Mouse (Mus musculus) myocyte (in vitro differentiated cells): ENCODE measurements at regions not wholly inside any gene's neighbourhood (a gene's known extent, or its start where the extent isn't known, plus 50 kb on each side); places are given as distances from the start of the nearest gene placed in this dataset.

Experiments used
- H3K27me3 ChIP-seq: one replicate; pipeline ENCODE4 v1.6.1; 2011; ENCODE audit not compliant: control insufficient read depth, insufficient read depth, insufficient read length
- H3K36me3 ChIP-seq: one replicate; pipeline ENCODE4 v1.6.1; 2011; ENCODE audit not compliant: control insufficient read depth, insufficient read depth
- H3K4me2 ChIP-seq: one replicate; pipeline ENCODE4 v1.6.1; 2011; ENCODE audit warnings: low read depth, control low read depth
- H3K4me3 ChIP-seq: one replicate; pipeline ENCODE4 v1.5.1; 2011; ENCODE audit warnings: mild to moderate bottlenecking, control low read depth, moderate library complexity
- H3K79me2 ChIP-seq: one replicate; pipeline ENCODE4 v1.6.1; 2011; ENCODE audit not compliant: control insufficient read depth, insufficient read depth
- H3ac ChIP-seq: one replicate; pipeline ENCODE4 v1.6.1; 2011; ENCODE audit not compliant: control insufficient read depth, insufficient read length
- CEBPB ChIP-seq: IDR thresholded peaks from 2 replicates; pipeline ENCODE4 v1.6.1; 2011; ENCODE audit warnings: mild to moderate bottlenecking, moderate library complexity; ENCODE audit not compliant: poor library complexity, insufficient read depth, severe bottlenecking
- E2F4 ChIP-seq: IDR thresholded peaks from one replicate; pipeline ENCODE4 v1.6.1; 2011; ENCODE audit warnings: mild to moderate bottlenecking, control low read depth, moderate library complexity; ENCODE audit not compliant: insufficient read depth
- MAX ChIP-seq: IDR thresholded peaks from one replicate; pipeline ENCODE4 v1.6.1; 2011; ENCODE audit warnings: low read depth, mild to moderate bottlenecking, control low read depth
- MYOD1 ChIP-seq, 3 experiments: IDR thresholded peaks; one replicate each; pipeline ENCODE4 v1.6.1; 2011; ENCODE audit warnings: control low read depth in 2 of 3, low read depth in 2 of 3, mild to moderate bottlenecking in 2 of 3, moderate library complexity in 1 of 3; ENCODE audit not compliant: insufficient read length in 2 of 3, control insufficient read depth in 1 of 3
- MYOG ChIP-seq, 3 experiments: IDR thresholded peaks; one replicate each; pipeline ENCODE4 v1.6.1; 2011; ENCODE audit warnings: control low read depth in 2 of 3, low read depth in 2 of 3, mild to moderate bottlenecking in 2 of 3; ENCODE audit not compliant: insufficient read length in 2 of 3, control insufficient read depth in 1 of 3, insufficient read depth in 1 of 3
- POLR2A ChIP-seq: IDR thresholded peaks from one replicate; pipeline ENCODE4 v1.6.1; 2011; ENCODE audit warnings: low read depth, mild to moderate bottlenecking, control low read depth, moderate library complexity; ENCODE audit not compliant: insufficient read length
- POLR2AphosphoS2 ChIP-seq: IDR thresholded peaks from one replicate; pipeline ENCODE4 v1.6.1; 2011; ENCODE audit warnings: low read depth, control low read depth; ENCODE audit not compliant: insufficient read length
- REST ChIP-seq: IDR thresholded peaks from one replicate; pipeline ENCODE4 v1.6.1; 2011; ENCODE audit warnings: mild to moderate bottlenecking, control low read depth, moderate library complexity; ENCODE audit not compliant: insufficient read depth, insufficient read length
- SRF ChIP-seq: IDR thresholded peaks from one replicate; pipeline ENCODE4 v1.6.1; 2011; ENCODE audit warnings: low read depth; ENCODE audit not compliant: control insufficient read depth, insufficient read length
- TCF12 ChIP-seq: IDR thresholded peaks from one replicate; pipeline ENCODE4 v1.6.1; 2011; ENCODE audit warnings: mild to moderate bottlenecking, control low read depth; ENCODE audit not compliant: poor library complexity, insufficient read depth, severe bottlenecking
- TCF3 ChIP-seq: IDR thresholded peaks from one replicate; pipeline ENCODE4 v1.6.1; 2011; ENCODE audit warnings: low read depth, control low read depth; ENCODE audit not compliant: insufficient read length
- USF1 ChIP-seq: IDR thresholded peaks from one replicate; pipeline ENCODE4 v1.6.1; 2011; ENCODE audit warnings: low read depth, mild to moderate bottlenecking, control low read depth, moderate library complexity

DNA sequence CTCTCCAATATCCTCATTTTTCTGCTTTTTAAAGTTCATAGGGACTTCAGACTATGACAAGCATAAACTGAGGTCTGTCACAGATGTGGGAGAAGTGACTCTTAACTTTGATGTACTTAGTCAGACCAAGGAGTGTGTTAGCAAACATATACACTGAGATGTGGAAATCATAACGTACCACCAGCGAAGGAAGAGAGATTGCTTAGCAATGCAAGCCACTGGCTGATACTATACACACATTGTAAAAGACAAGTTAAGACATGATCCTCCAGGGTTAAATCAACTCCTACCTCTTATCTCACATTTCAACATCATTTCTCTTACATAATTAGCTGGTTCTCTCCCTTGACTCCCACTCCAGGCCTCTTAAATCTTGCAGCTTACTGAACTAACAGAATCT, 227.9 kb upstream of the Rarb start:
- no peak overlapping the region for H3K4me2 ChIP-seq
- no peak overlapping the region for H3K4me3 ChIP-seq
- H3K27me3 ChIP-seq: no peaks in the 10 kb centered on the region
- H3K79me2 ChIP-seq: no peaks in the 10 kb centered on the region
- H3ac ChIP-seq: no peak overlapping the region
- no peaks in the 10 kb centered on the region for H3K36me3 ChIP-seq
- no peak for TF ChIP-seq MYOG (IDR thresholded peaks at IDR 0.05; ENCODE audit: control insufficient read depth in 1 of 3, insufficient read depth in 1 of 3, insufficient read length in 2 of 3, low read depth in 2 of 3)
- TF ChIP-seq SRF: no peak
- TF ChIP-seq POLR2A: no peak
- no peak for TF ChIP-seq TCF3
- no peak for TF ChIP-seq MAX
- no peak for TF ChIP-seq MYOD1 (IDR thresholded peaks at IDR 0.05; ENCODE audit: control insufficient read depth in 1 of 3, insufficient read length in 2 of 3, low read depth in 2 of 3)
- no peak for TF ChIP-seq POLR2AphosphoS2
- TF ChIP-seq CEBPB: no peak
- no peak for TF ChIP-seq E2F4
- no peak for TF ChIP-seq REST
- TF ChIP-seq USF1: no peak
- TF ChIP-seq TCF12: no peak

DNA sequence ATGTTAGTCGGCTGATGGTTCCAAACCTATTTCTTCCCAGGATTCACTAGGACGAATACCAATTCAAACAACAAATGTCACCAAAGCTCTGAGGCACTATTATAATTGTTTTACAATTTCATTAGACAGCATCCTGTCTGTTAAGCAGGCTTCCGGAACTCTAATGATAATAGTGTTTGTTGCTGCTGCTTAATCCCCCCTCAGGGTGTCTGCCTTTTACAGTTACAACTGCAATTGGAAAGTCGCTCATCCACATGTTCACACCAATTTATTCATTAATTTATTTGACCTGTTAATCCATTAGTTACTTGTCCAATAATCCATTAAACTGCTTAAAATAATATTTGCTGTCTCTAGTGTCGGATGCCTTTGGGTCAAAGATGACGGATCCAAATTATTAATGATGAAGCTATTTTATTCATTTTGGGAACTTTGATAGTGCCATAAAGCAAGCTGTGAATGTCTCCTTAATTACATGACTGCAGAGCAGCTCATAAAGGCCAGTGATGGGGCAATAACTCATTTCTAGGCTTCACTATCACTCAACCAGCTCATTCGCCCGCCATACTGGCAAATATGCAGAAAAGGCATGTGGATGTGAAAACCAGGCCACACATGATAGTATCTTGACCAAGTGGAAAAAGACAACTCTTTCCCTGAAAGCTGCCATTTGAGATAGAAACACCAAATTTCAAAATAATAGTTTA, 226.6 kb upstream of the Rarb start:
- H3K27me3 ChIP-seq: no peaks in the 10 kb centered on the region
- H3K36me3 ChIP-seq: no peaks in the 10 kb centered on the region
- H3K4me2 ChIP-seq: no peak overlapping the region
- no peak overlapping the region for H3K4me3 ChIP-seq
- TF ChIP-seq MYOD1 (IDR thresholded peaks at IDR 0.05; ENCODE audit: control insufficient read depth in 1 of 3, insufficient read length in 2 of 3, low read depth in 2 of 3) (no peak), E2F4 (no peak), POLR2A (no peak), TCF3 (no peak), REST (no peak), TCF12 (no peak), CEBPB (no peak), POLR2AphosphoS2 (no peak), SRF (no peak), MAX (no peak), MYOG (IDR thresholded peaks at IDR 0.05; ENCODE audit: control insufficient read depth in 1 of 3, insufficient read depth in 1 of 3, insufficient read length in 2 of 3, low read depth in 2 of 3) (no peak), USF1 (no peak)
- H3ac ChIP-seq: no peak overlapping the region
- H3K79me2 ChIP-seq: no peaks in the 10 kb centered on the region

DNA sequence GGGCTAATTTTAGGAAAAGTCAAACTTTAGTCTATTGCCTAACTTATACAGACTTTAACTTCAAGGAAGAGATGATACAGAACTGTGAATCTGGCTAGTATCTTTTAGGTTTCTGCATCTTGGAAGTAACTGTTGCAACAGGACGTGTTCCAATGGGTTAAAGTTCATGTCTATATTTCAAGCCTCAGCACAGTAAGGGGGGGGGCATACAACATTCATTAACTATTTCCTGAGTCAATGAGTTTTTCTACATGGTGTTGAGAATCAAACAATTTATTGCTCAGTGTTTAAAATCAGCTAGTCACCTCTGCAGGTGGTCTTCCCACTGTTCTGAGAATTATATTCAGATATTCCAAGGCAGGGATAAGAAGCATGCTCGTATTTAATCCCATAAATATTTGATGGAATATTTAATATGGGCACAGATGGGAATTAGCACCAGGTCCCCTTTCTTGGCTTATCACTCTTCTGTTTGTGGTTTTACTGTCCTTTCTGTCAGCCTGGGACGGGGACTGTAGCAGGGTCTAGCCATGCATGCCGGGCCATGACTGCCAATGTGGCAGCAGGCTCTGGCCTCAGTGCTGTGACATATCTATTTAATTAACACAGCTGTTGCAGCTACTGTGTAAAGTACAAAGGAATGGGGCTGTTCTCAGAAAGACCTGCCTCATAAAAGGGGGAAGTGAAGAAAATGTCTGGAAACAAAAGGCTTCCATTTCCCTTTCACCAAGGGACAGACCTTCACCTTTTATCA, 201.8 kb upstream of the Rarb start:
- Histone ChIP-seq H3ac (no peak overlapping the region), H3K4me3 (no peak overlapping the region), H3K79me2 (no peaks in the 10 kb centered on the region), H3K27me3 (no peaks in the 10 kb centered on the region), H3K4me2 (no peak overlapping the region), H3K36me3 (no peaks in the 10 kb centered on the region)
- TF ChIP-seq CEBPB: no peak
- no peak for TF ChIP-seq E2F4
- TF ChIP-seq MAX: no peak
- TF ChIP-seq MYOG (IDR thresholded peaks at IDR 0.05; ENCODE audit: control insufficient read depth in 1 of 3, insufficient read depth in 1 of 3, insufficient read length in 2 of 3, low read depth in 2 of 3): no peak
- no peak for TF ChIP-seq REST
- no peak for TF ChIP-seq POLR2A
- no peak for TF ChIP-seq SRF
- TF ChIP-seq POLR2AphosphoS2: no peak
- TF ChIP-seq TCF12: no peak
- TF ChIP-seq MYOD1 (IDR thresholded peaks at IDR 0.05; ENCODE audit: control insufficient read depth in 1 of 3, insufficient read length in 2 of 3, low read depth in 2 of 3): no peak
- no peak for TF ChIP-seq USF1
- no peak for TF ChIP-seq TCF3

DNA sequence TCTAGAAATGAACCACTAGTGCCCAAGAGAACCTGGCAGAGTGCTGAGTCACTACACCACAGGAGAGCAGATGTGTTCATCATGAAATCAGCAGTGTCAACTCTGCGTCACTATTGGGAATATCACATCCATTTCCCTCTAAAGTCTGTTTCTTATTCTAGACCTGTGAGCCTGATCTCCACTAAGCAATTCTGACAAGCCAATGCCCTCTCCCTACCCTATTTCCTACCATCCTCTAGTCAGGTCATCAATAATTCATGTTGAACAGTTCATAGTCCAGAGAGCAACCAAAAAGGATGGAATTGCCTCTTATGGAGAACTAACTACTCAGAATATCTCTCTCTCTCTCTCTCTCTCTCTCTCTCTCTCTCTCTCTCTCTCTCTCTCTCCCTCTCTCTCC, 194.0 kb upstream of the Rarb start:
- Histone ChIP-seq H3K27me3 (no peaks in the 10 kb centered on the region), H3K36me3 (no peaks in the 10 kb centered on the region), H3K4me3 (no peak overlapping the region), H3ac (no peak overlapping the region), H3K4me2 (no peak overlapping the region), H3K79me2 (no peaks in the 10 kb centered on the region)
- TF ChIP-seq USF1 (no peak), MYOG (IDR thresholded peaks at IDR 0.05; ENCODE audit: control insufficient read depth in 1 of 3, insufficient read depth in 1 of 3, insufficient read length in 2 of 3, low read depth in 2 of 3) (no peak), MYOD1 (IDR thresholded peaks at IDR 0.05; ENCODE audit: control insufficient read depth in 1 of 3, insufficient read length in 2 of 3, low read depth in 2 of 3) (no peak)
